Mouse (Mus musculus): ENCODE data around the gene Stam2. TPM values are rescaled to one million over a fixed set of nuclear protein-coding genes. Genes with fewer than 3 reads are reported as not detected.

Gene Stam2
- polyA plus RNA-seq, 1 experiment: not detected

GRCm38 (mm10) chr2:52647255-52647998 lies 94.7 kb downstream of the Stam2 start:
- no peak overlapping the region for H3K27ac ChIP-seq (ENCODE audit: insufficient read depth, low read depth, low read length)
- H3K4me3 ChIP-seq (ENCODE audit: insufficient read depth, low read depth, low read length): no peak overlapping the region
- 52% methylated on average over 8 of the region's 8 CpGs for WGBS
- 0 out of 2 replicates have a peak, but pooled peaks cover 5% of the 10 kb centered on the region for H3K4me1 ChIP-seq (ENCODE audit: control insufficient read depth, insufficient read depth, low read length)
- TF ChIP-seq POLR2A (IDR thresholded peaks at IDR 0.05; ENCODE audit: insufficient read depth, low read depth, low read length) (no peak), CTCF (IDR thresholded peaks at IDR 0.05; ENCODE audit: insufficient read depth, low read depth, low read length) (no peak)

- no peak for TF ChIP-seq POLR2A (IDR thresholded peaks at IDR 0.05; ENCODE audit: insufficient read depth, low read depth, low read length)
- no peak for TF ChIP-seq CTCF (IDR thresholded peaks at IDR 0.05; ENCODE audit: insufficient read depth, low read depth, low read length)
- WGBS: 57% methylated on average over 6 of the region's 6 CpGs
- Histone ChIP-seq H3K27ac (ENCODE audit: insufficient read depth, low read depth, low read length) (no peak overlapping the region), H3K4me3 (ENCODE audit: insufficient read depth, low read depth, low read length) (no peak overlapping the region), H3K4me1 (ENCODE audit: control insufficient read depth, insufficient read depth, low read length) (peaks cover 10% of the 10 kb centered on the region; the same call in 1 of the 2 replicates)
Measured at GRCm38 (mm10) chr2:52643657-52644056, 98.4 kb downstream of the Stam2 start.

Other genes starting within 250 kb of the Stam2 start
- gene Cacnb4, start 65.5 kb downstream of the Stam2 start, polyA plus RNA-seq (2012; ENCODE audit: insufficient read depth, insufficient read length, low replicate concordance, missing spikeins): 77.3 TPM in 1 of 2 replicates, not detected in the other
- gene Fmnl2, start 115.6 kb upstream of the Stam2 start, polyA plus RNA-seq (2012; ENCODE audit: insufficient read depth, insufficient read length, low replicate concordance, missing spikeins): not detected in 2 replicates